Mouse (Mus musculus) embryo, embryonic 11 days (tissue): ENCODE data around the gene Bicc1.

Experiments used
- DNase-seq: peaks from one replicate; pipeline ENCODE4 v3.0.0-alpha.2; 2015

The Bicc1 gene

DNA sequence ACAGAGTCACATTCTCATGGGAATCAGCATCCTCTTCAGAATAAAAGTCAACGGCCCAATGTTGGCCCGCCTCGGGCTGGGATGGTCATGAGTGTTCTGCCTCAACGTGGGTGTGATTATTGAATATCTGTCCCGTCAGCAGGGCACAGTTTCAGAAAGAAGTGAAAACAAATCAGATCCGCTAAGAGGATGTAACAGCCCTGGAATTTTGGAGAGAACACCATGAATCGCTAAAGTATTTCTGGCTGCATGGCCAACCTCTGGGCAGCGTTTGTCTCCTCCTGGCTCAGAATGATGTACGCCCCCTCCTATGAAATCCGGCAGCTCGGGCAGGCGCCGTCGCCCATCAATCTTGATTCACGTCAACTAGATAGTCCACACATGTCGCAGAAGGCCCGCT is 110.2 kb downstream of the Bicc1 start:
- DNase-seq = no peak

DNA sequence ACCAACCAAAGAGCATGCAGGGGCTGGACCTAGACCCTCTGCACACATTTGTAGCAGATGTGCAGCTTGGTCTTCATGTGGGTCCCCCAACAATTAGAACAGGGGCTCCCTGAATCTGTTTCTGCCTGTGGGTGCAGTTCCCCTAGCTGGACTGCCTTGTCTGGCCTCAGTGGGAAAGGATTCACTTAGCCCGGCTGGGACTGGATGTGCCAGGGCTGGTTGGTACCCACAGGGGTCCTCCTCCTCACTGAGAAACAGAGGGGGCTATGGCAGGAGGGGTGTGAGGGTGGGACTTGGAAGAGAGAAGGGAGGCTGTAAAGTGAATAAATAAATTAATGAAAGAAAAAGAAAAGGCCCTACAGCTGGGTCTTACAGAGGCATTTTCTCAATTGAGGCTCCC is 115.1 kb downstream of the Bicc1 start:
- DNase-seq = no peak

DNA sequence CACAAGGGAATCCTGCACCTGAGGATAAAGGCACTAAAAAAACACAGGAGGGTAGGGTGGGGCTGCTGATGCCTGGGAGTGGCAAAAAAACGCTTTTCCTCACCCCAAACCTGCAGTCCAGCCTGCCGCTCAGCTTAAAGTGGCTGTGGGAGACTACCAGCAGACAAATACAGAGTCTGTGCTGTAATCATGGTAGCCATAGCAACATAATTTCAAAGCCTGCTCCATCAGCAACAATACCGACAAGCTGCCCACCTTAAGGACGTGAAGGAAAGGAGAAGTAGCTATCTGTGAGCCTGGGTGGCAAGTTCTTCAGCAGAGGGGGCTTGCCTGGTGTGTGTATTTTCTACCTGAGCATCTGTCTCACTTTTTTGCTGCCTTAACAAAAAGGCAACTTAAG is 117.6 kb downstream of the Bicc1 start:
- DNase-seq = no peak

DNA sequence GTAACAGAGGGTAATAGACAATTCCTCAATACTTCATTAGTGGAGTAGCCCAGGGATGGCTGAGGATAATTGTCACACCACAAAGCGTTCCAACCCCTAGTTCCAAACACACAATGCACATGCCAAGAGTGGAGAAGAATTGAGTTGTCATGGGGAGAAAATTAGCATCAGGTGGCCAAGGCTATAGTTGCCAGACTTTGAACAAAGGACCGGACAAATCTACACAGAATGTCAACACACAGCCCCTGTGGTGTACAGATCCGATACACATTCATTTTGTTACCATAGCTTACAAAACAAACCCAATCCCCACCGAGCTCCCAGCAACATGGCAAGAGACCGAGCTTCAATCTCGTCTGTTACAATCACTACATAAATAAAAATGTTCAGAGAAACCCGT is 123.0 kb downstream of the Bicc1 start:
- DNase-seq = no peak

DNA sequence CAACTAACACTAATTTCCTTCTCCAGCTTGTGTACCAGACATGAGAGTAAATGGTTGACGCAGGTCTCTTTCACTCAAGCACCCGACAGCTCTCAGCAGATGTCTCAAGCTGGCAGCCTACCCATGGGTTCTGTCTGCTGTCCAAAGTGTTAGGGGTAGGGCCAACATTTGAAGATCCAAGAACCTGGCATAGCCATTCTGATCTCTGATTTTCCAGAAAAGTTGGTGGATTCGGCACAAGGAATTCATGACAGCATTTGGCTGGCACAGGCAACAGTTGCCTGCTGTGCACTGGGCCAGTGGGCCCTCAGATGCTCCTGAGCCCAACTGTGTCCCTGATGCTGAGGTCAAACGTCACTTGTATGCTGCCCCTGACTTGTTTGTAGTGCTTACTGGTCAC is 130.5 kb downstream of the Bicc1 start:
- DNase-seq = no peak

DNA sequence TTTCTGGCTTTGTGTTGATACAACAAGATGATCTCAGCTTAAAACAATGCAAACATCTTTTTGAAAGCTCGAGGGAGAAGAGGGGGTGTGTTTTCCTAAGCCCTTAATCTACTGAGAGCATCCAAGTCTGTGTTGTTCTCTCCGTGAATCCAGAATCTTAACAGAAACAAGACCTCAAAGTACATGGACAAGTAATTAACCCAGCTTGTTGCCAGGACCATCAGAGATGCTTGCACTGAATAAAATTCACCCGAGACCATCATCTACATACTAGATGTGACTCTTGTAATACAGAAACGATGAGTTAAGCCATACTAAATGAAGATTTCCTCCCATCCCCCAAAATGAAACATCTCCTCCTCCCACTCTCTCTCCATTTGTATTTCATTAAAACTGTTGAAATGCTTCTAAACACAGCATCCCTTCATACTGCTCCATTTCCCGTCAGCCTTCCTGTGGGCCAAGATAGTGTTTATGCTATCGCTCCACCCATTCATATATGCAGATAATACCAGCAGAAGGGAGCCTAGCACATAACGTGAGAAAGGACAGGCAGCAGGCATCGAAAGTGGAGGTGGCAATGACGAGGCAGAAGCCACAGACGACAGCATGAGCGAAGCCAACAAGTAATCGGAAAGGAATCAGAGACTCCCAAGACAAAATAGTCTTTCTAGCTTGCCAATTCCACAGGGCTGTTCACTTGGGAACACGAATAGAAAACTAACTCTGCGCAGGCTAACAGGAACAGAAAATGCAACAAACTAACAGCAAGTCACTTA is 131.2 kb downstream of the Bicc1 start:
- DNase-seq = no peak

DNA sequence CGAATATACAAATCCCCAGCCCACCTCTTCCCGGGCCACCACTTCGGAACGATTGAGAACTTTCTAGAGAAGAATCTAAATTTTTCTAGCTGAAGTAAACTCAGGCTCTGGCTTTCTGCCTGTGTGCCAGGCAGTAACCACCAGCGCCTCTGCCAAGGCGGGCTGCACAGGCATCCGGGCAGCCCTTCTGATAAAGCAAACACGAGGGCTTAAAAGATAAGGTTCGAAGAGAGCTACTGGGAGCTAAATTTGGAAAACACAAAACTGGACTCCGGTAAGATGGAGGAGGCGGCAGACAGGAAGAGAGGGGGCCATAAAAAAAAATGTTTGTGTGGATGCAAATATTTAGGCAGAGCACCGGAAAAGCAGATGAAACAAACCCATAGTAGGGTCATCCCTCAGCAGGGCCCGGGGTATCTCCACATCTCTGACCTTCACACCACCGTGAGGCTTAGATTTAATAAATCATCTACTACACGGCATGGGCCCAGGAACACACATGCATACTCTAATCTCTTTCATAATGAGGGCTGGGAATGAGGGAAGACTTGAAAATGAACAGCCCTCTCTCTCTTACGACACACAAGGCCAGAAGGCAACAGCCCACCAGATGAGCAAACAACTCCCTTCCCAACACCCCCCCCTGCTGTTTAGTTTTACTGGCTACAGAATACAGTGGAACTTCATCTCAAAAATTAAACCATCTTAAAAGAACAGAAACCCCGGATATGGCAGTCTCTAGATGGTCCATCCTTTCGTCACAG is 134.2 kb downstream of the Bicc1 start:
- no peak for DNase-seq

DNA sequence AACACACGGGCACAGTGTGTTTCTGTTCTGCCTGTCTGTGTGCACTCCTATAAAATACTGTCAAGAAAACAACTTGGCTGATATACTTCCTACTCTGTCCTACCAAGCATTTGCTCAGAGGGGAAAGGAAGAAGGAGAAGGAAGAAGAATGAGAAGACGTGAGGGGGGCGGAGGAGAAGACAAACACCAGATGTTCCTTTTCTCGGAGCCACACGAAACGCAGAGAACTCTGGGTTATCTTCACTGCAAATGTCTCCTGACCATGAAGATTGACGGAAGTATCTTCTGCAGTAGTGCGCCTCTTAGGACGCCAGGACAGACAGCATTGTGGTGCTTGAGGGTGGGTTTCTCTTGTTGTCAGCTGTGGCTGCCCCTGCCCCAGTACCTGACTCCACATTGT is 134.8 kb downstream of the Bicc1 start:
- no peak for DNase-seq

DNA sequence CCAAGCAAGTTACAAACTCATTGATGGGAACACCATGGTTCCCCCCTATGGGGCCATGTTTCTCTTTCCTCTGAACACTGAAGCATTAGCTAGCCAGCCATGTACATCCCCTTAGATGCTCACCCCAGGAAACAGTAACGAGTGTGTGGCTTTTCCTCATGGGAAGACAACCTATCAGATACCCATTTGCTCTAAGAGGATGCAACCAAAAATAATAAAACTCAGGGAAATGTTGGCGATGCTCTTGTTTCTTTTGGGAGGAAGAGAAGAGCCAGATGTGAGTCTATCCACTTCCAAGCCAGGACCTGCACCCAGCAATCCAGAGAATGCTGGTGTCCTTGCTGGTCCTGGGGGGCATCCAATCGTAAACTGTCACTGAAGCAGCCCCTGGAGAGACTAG is 136.0 kb downstream of the Bicc1 start:
- DNase-seq = no peak

DNA sequence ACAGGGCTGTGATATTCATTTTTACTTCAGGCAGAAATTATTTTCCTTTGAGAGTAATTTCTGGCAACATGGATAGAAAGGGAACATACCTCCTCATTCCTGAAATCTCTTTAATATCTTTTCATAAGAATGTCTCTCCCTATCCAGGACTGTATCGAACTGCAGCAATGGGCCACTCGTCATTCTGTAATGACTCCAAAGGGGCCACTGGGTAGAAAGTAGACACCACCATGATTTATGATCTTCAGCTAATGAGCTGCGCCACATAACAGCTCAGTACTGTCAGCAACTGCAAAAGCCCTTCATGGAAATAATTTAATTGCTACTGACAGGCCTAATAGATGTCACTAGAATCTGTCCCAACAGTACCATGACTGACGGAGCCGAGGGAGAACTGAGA is 139.0 kb downstream of the Bicc1 start:
- no peak for DNase-seq

DNA sequence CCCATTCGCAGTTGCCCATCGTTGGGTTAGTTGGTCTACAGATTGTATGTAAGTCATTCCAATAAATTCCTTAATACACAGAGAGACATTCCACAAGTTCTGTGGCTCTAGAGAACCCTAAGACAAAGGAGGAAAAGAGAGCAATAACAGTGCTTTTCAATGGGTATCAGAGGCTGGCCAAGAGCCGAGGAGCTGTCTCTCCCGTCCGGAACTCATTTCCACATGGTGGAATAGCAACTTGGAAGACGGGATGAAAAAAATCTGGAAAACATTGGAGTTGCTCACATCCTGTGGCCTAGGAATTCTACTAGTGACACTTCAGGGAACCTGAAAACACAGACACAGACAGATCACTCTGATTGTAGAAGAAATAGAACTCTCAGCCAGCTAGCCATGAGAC is 139.7 kb downstream of the Bicc1 start:
- no peak for DNase-seq

DNA sequence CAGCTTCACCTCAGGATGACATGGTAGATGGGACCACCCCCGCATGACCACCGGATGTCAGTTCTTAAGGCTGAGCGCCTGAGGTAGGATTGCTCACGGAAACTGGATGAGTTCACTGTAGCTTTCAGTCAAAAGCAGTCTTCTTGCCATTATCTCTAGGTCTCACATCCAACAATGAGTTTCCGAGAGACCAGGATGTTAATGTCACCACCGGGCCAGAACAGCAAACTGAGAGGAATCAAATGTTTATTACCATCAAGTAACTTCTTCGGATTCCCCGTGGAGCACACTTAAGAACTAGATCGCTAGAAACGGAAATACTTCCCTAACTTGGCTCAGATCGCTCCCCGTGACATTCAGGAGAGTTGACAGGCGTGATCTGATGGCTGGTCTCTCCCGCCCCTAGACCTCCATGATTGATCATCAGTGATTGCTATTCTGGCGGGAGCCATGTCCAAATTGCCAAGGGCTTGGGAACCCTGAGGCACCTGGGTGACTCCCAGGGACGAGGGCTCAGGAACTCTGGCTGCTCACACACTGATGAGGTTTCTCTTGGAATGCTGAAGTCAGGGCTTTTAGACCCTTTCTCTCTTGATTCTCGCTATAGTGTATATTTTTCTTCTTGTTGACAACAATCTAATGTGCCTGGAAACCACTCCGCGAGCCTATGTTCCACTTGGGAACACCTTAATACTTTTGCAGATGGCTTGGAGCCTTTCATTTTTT is 149.6 kb downstream of the Bicc1 start:
- DNase-seq = no peak

DNA sequence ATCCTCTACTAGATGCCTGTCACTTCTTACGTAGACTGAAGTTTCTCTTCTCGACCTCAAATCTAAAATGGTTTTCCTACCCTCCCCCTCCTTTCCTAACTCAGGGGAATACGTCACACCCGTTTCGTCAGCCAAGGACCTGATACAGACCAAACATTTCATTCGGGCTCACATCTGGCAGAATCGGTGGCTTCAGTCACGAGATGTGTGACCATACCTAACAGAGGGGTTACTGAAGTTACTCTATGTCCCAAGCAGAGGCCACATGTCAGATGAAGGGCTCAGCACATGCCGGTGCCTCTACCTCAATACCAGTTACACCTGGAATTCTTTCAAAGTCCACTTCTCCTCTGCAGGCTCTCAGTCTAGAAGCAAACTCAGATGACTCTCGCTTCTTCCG is 150.8 kb downstream of the Bicc1 start:
- no peak for DNase-seq

DNA sequence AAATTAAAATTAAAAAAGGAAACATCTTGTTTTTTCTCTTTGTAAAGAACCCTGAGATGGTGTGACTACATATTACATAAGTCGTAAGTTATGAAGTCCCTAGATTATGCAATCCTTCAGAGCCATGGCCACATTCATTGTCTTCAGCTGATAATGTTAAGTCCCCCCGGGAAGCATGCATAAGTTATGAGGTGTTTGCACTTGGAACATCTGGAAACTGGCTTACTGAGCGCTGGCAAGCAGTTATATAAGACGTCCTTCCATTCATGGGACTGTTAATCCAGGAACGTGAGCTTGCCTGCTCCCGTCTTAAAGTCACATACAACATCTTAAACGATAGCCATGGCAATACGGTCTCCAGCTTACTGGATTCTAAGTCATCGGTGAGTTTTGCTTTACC is 151.5 kb downstream of the Bicc1 start:
- peak; percentile 19 for DNase-seq

DNA sequence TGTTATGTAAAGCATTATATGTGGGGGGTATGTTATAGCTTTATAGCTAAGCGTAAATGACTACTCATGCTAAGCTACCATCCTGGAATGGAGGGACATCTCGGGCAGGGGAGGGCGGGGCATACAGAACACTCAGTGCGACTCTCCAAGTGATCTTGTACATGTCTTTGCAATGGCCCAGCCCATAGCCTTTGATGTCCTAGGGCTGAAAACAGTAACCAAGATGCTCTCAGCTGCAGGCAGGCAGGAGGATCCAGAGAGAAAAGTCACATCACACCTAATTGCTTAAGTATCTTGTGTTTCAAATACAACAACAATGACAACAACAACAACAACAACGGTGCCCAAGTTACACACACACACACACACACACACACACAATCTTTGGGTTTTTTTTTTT is 152.0 kb downstream of the Bicc1 start:
- no peak for DNase-seq

DNA sequence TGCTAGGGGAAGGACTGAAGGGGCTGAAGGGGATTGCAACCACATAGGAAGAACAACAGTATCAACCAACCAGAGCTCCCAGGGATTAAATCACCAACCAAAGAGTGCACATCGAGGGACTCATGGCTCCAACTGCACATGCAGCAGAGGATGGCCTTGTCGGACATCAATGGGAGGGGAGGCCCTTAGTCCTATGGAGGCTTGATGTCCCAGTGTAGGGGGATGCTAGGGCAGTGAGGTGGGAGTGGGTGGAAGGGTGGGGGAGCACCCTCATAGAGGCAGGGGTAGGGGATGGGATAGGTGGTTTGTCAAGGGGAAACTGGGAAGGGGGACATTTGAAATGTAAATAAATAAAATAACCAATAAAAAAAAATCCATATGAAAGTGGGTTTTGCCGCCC is 152.5 kb downstream of the Bicc1 start:
- DNase-seq = no peak

DNA sequence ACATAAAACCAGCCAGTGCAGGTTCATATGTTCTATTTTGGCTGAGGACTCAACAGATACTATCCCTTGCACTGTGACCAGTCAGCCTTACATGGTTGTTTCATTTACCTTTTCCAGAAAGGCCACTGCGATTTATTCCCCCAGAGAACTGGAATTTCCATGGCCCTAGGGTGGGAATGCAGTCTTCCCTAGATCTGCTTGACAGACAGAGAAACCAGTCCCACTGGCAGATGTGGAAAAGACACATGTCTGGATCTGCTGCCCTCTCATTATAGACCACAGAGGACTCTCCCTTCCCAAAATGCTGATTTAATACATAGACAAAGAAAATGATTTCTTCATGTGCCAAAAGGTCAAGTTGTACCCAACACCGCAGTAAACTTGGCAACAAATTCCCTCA is 156.6 kb downstream of the Bicc1 start:
- no peak for DNase-seq

DNA sequence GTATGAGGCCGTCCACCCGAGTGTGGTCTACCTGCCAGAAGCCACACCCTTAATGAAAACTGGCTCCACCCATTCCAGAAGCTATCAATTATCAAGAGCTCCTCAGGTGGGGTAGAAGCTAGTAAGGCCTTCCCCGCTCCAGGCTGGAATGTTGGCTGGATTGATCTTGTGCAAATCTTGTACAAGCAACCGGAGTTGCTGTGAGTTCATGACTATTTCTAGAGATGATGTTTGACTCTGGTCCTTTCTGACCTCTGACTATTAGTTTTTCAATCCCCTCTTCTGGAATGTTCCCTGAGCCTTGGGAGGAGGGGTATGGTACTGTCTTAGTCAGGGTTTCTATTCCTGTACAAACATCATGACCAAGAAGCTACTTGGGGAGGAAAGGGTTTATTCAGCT is 157.3 kb downstream of the Bicc1 start:
- DNase-seq = no peak

DNA sequence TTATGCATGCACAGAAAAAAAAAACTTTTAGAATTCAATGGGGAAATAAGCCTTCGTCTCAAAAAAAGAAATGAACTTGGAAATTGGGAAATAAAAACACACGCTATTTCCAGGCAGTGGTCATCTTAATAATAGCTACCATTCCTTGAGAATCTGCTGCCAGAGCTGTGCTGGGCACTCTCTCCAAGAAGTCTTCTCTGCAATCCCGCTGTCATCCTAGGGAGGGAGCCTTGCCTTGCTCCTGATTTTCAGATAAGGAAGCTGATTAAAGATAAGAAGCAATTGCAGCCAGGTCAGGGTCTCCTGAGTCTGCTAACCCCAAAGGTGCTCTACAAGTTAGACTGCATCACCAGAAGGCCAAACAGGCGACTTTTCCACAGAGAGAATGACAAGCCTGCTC is 161.4 kb downstream of the Bicc1 start:
- DNase-seq = peak; percentile 27

DNA sequence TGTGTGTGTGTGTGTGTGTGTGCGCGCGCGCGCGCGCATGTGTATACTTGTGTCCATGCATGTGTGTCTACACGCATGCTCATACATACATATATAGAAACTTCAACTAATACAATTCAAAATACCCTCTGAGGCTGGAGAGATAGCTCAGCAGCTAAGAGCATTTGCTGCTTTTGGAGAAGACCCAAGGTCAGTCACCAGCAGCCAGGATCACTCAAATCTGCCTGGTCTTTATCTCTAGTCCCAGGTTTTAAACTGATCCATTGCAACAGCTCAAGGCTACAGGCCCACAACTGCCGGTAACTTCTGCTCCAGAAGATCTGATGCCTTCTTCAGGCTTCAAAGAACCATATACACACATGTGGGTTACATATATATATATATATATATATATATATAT is 163.4 kb downstream of the Bicc1 start:
- DNase-seq = no peak

DNA sequence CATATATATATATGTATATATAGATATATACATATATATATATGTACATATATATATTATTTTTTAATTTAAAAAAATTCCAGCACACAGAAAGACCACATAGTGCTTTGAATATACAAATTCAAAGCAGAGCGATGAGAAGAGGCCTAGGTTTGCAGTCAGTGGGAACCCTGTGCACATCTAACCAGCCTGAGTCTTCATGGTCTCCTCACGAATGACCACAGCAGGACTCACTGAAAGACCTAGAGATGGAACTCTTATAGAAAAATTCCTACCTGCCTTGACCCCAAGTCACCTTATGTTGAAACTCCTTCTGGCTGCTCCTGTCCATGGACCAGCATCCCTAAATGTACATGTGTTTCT is 165.4 kb downstream of the Bicc1 start:
- no peak for DNase-seq

DNA sequence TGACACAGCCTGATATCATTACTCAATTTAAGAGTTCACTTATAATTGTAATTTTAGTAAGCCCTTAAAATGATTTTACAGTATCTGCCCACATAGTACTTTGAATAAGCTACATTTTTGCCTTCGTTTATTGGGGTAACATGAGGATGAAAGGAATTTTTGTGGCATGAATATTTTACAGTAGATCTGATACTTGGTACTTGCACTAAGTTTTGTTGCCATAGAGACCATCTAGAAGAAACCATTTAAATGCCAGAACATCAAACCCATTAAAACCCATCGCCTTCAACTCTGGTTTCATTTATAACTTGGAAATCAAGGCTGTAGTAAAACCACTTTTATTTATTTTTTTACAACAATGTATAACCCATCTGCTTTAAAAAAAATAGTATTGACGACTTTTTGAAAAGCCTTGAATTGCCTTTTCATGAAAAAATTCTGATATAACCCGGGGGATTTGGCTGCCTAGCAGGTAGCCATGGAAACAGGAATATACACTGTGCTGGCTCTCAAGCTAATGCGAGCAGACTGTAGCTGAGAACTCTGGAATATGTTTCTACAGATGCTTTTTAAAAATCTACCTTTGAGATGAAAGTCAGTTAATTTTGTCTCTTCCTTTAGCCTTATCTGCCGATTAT is 165.9 kb downstream of the Bicc1 start:
- DNase-seq = no peak

DNA sequence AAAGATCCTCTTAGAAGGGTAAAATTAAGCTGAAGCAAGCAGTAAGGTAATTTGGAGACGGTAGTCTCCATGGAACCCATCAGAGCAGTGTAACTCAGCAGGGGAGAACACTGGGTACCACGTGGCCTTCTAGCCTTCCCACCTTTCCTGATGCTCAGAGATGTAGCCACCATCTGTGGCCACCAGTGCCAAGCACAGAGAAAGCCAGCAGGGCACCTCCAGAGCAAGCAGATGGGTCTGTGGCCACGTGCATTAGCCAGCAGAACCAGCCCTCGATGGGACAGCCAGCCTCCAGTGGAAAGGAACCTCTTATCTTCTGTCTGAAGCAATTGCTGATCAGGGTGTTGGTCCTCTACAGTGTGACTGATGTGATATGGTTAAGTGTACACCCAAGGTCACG is 172.1 kb downstream of the Bicc1 start:
- DNase-seq = no peak
